Mouse (Mus musculus) spleen, adult 12 weeks (tissue): ENCODE data around the gene Mdfi.
A peak's percentile ranks its signal among the peaks of the same experiment; 100 is the strongest.

ENCODE experiments used
- DNase-seq: peaks from one replicate; pipeline ENCODE4 v3.0.0; 2022; ENCODE audit warnings: low spot score

Gene Mdfi

DNA sequence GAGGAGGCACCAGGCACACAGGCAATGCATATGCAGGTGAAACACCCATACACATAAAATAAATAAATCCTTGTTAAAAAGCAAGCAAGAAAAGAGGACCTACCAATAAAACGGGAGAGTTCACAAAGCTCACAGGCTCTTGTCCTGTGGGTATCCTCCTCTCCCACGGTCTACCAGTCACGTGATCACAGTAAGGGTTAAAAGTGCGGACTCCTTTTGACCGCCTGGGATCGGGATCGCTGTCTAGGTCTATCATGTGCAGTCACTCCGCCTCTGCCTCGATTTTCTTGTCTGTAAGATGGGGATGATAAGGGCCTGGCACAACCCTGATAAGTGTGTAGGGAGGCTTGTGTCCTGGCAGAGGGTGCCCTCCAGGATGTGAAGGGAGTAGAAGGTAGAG lies 37.1 kb downstream of the Mdfi start:
- no peak for DNase-seq

DNA sequence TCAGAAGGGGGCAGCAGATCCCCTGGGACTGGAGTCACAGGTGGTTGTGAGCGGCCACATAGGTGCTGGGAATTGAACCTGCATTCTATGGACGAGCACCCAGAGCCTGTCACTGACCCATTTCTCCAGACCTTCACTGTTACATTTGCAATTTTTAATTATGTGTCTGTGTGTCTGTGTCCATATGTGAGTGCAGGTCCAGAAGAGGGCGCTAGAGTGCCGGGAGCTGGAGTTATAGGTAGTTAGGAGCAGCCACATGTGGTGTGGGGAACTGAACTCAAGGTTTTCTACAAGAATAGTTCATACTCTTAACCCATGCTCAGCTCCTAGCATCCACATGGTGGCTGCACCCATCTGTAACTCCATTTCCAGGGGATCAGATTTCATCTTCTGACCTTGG lies 37.5 kb downstream of the Mdfi start:
- DNase-seq: no peak

DNA sequence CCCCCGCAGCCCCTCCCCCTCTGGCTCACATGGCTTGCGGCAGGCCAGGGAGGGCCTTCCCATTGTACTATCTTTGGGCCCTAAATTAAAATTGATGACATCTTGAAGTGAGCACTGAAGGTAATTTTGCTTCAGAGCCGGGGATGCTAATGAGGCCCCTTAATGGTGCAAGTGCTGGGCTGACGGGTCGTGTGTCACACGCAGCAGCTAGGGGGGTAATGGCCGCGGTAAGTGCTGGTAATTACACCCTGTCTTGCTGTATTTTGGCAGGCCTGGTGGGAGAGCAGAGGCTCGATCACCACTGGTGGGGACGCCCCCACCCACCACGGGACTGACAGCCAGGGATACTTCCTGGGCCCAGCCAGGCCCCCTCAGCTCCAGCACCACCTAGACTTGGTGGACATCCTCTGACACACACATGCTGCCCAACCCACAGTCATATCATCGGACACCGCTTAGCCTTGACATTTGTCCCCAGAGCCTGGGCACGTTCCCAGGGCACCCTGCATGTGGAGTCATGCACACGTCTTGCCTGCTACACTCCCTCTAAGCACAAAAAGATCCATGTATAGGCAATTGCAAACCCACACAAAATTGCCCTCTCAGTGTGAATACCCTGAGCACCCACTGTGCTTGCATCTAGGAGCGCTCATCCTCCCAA lies 38.2 kb downstream of the Mdfi start:
- no peak for DNase-seq

DNA sequence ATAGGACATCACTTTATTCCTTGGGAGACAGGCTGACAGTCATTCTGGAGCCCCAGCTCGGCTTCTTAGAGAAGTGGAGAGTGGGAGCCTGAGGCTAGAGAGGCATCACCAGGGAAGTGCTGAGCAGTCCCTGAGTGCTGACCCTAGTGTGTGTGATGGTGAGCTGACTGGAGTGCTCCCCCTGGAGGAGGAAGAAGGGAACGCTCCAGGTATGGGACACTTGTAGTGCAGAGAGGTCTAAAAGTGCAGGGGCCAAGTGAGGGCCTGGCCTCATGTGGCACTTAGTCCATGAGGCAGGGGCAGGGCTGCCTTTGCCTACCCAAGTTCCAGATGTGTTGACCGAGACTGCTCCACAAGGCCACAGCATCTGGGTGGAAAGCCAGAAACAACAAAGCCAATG lies 39.0 kb downstream of the Mdfi start:
- peak; percentile 36 for DNase-seq

DNA sequence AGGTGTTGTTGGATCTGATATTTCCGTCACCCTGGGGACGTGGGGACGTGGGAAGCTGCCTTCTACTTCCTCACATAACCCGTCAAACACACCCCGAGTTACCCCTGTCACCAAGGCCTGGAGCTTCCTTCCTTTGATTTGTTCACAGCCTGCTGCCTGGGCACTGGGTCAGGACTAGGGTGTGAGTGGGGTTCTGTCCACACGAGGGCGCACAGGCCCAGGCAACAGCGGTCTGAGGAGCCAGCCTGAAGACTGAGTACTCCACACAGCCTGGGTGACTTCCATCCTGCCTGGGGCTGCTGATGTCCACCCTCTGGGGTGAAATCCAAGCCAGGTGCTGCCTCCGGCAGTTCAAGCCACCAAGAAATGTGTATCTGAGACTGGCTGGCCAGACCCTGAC lies 41.1 kb downstream of the Mdfi start:
- peak; percentile 66 for DNase-seq

DNA sequence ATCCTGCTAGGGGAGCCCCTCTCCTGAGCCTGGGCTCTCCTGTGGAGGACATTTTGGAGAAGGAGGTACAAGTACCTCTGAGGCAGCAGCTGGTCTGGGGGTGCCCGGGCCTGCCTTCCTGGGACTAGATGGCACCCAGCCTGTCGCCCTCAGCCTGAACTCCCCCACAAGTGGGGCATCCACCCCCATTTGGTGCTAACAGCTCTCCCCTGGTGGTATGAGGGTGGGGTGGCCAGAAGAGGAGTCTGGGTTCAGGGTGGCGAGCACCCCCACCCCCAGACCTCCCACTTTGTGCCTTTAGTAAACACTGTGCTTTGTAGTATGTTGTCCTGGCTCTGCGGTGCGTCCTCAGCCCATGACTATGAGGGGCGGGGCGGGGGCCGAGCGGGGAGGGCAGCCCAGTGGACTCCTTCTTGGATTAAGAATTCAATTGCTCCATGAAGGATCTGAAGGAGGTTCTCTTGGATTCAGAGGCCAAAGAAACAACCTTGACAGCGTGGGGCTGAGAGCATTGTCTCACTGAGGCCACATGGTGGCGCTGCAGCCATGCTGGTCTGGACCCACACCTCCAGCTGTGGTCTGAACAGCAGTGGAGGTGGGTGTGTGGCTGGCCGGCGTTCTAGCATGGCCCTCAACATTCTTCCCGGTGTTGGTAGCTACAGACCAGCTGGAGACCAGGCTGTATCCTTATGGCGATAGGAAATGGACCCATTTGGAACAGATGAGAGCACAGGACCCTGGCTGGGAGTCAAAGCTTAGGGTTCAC lies 42.2 kb downstream of the Mdfi start:
- DNase-seq: no peak

DNA sequence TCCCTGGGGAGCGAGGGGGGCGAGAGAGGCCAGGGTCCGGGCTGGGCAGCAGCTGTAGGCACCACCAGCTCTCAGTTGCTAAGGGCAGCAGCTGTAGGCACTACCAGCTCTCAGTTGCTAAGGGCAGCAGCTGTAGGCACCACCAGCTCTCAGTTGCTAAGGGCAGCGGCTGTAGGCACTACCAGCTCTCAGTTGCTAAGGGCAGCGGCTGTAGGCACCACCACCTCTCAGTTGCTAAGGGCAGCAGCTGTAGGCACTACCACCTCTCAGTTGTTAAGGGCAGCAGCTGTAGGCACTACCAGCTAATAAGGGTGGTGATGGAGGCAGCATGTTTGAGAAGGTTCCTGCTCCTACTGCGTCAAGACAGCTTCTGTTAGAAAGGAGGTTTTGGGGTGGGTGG lies 45.5 kb downstream of the Mdfi start:
- DNase-seq: no peak

DNA sequence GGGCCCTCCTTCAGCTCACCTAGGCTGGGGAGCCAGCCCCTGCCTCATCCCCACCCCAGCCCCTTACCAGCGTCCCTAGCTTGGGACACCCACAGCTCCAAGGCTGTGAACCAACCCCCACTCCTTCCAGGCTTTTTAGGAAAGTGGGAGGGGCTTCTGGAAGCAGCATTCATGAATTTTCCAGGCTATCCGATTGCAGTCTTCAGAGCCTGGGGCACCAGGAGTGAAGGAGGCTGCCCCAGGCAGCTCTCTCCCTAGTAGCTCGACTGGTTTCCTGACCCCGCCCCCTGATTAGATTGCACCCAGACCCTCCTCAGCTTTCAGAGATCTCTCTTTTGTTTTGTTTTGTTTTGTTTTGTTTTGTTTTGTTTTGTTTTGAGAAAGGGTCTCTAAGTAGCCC lies 46.2 kb downstream of the Mdfi start:
- no peak for DNase-seq

DNA sequence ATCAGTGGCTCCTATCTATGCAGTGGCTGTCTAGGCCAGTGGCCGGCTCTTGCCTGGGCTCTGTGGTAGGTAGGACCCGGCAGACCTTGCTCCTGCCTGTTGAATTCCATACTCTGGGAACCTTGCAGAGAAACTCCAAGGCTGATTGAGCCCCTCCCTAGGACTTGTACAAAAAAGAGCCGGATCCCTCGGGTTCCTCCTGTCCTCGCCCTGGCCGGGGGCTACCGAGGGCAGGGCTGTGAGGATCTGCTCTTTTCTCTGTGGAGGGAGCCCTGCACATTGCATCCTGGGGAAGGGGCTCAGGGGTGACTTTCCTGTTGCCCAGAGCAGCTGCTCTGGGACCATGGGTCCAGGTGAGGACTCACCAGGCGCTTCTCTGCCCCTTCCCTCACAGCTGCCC lies 46.9 kb downstream of the Mdfi start:
- no peak for DNase-seq

DNA sequence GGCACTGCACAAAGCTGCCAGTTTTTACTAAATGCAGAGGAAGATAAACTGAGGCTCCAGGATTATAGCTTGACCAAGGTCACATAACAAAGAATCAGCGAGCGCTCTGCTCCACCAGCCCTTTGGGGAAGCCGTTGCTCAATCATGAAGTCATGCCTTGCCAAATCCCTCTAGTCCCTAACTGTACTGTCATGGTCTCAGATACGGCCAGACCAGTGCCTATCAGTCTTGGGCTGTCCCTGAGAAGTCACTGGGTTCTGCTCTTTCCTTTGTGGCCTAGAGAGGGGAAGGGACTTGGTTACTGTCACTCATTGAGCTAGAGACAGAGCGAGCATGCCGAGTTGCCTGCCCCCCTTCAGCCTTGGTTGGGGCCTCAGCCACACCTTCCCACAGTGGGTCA lies 50.1 kb downstream of the Mdfi start:
- DNase-seq: no peak

DNA sequence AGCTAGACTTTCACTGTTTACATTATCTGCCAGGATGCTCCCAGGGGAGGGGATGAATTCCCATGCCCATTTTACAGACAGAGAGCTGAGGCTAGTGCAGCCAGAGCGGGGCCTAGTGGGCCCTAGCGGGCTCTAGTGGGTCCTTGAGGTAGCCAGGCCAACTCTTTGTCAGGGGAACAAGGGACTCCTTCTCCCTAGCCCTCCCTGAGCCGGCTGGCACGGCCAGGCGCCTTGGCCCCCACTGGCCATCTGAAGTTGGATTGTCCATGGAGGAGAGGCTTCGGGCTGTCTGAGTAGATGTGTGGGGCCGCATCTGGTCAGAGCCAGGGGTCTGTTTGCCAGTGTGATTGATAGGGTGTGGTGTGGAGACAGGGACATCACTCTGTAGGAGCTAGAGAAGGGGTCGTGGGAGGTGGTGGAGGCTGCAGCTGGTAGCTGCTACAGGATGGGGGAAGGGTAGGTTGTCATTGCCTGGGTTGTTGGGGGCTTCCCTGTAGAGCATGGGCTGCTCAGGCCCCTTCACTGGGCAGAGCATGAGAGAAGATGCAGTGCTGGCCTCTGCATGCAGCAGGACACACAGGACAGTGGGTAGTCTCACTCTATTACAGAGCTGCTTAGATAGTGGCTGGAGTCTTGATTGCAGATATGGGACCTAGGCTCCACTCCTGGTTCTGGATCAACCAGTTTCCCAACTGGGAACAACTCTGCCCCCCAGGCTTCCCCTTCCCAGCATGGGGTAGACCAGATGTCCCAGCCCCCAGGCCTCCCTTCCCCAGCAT lies 50.9 kb downstream of the Mdfi start:
- no peak for DNase-seq

DNA sequence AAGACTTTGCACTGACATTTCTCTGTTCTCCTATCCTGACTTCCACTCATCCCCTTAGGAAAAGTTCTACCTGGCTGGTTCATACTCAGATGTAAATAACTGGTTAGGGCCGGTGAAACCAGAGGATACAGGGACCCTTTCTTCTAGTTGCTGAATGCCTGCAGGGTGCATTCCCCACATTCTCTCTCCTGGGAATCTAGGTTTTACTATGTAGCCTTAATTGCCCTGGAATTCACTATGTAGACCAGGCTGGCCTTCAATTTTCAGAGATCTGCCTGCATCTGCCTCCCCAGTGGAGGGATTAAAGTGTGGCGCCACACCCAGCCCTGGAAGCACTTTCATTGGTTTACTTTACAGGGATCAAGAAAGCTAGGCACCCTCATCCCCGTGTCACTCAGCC lies 52.0 kb downstream of the Mdfi start:
- no peak for DNase-seq

DNA sequence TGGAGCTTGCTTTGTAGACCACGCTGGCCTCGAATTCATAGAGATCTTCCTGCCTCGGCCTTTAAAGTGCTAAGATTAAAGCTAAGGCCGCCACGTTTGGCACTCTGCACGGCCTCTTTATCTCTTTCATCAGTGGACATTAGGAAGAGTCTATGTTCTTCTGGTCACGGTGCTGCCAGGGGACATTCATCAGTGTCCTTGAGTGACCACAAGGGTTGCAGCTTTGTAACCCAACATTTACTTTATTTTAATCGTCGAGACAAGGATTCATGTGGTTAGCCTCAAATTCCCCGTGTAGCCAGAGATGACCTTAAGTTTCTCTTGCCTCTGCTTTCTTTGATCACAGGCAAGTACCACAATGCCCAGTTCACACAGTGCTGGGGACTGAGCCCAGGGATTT lies 54.0 kb downstream of the Mdfi start:
- no peak for DNase-seq

DNA sequence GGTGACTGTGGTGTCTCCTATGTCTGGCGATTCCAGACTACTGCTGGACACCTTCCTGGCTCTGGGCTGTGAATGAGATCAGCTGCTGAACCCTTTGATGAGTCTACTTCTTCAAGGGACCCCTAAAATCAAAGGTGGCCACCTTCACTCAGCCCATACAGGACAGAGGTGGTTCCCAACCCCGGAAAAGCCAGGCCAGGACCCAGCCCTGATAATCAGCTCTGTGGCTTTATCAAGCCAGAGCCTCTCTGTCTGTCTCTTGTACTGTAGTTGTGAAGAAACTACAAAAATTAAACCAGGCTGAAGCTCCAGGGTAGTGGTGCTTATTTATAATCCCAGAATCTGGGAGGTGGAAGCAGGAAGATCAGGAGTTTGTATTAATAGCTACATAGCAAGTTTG lies 57.4 kb downstream of the Mdfi start:
- DNase-seq: no peak

DNA sequence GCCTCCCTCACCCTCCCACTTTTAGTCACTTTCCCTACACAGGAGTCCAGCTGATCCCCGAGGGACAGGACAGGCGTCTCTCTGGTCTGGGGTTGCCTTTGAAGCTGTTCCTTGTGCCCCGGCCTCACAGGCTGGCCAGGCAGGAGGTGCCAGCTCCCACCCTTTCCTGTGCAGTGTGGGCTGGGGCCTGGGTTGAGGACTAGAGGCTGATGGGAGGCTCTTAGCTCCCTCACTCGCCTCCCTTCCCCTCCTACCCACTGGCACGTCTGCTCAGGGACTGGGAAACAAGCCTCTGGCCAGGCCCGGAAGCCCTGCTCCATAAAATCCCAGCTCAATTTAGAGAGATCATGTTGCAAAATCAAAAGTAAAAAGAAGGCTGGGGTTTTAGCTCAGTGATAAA lies 60.9 kb downstream of the Mdfi start:
- no peak for DNase-seq

DNA sequence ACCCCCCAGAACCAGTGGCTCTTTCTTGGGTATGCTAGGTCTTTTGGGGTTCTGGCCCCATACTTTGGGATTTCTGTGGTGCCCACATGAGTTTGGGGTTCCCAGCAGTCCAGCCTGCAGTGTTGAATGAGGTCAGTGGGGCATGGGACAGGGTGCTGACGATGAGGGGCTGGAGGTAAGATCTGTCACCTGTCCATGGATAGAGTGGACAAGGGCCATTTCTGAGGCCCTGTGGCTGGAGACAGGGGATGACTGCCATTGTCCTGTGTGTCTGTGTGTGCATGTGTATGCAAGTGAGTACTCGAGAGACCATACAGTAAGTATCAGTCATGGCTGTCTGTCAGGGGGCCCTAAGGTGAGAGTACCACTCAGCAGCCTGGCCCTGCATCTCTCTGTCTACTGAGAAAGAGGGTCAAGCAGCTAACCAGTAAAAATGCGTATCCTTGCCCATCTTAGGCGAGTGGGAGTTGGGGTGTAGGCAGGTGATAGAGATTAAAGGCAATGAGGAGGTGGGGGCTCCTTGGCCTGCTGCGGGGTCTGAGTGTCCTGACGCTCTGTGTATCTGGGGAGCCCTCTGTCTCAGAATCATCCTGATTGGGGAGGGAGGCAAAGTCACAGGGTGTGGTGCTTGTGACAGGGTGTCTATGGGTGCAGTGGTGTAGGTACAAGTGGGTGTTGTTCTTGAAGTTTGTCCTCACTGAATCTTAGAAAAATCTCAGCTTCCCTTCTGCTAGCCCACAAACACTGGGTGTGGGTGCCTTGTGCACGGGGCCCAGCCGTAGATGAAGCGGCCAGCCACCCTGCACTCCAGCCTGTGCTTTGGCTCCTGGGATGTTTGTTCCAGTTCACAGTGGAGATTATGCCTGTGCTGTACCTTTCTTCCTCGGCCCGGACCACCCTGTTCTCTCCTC lies 64.8 kb downstream of the Mdfi start:
- no peak for DNase-seq

DNA sequence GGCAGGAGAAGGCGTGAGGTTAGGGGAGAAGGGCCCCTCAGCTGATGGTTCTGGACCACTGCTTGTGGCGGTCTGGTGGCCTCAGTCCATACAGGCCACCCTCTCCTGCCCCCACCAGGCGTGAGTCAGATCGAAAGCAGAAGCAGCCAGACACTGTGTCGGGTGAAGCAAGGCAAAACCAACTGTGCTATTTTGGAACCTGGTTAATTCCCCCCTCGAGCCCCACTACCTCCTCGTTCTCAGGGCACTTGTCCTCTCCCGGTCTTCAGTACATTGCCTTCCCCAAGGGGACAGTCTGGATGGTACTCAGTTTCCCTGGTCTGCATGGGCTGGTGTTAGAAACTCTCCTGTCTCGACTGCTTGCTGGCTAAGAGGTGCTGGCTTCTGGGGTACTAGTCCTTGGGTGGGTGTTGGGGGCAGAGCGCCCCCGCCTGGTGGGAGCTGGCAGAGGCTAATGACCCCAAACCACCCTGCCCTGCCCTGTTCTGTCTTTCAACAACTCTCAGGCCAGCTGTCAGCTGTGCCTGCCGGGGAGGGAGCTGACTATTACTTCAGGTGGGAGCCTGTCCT lies 65.7 kb downstream of the Mdfi start:
- peak; percentile 62 for DNase-seq

DNA sequence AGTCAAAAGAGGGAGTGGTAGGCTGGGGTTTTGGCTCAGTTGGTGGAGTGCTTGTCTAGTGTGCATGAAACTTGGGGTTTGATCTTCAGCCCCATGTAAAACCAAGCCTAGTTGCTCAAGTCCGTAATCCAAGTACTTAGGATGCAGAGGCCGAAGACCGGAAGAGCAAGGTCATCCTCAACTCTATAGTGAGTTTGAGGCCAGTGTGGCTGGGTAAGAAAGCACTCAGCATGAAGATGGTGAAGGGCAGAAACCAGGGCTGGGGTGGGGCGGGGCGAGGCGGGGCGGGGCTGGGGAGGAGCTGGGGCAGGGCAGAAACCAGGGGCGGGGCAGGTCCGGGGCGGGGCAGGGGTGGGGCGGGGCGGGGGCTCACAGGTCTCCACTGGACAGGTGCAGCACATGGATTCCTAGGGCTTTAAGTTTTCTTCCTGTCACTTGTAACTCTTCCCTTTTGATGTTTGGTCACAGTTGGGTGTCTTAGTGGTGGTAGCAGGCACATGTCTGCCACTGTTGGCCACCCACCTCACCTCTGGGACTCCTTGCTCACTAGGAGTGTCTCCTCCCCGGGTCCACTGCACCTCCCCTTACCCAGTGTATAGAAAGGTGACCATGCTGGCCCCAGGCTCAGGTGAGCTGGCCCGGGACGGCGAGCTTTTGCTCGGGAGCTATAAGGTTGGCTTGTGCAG lies 66.9 kb downstream of the Mdfi start:
- no peak for DNase-seq

DNA sequence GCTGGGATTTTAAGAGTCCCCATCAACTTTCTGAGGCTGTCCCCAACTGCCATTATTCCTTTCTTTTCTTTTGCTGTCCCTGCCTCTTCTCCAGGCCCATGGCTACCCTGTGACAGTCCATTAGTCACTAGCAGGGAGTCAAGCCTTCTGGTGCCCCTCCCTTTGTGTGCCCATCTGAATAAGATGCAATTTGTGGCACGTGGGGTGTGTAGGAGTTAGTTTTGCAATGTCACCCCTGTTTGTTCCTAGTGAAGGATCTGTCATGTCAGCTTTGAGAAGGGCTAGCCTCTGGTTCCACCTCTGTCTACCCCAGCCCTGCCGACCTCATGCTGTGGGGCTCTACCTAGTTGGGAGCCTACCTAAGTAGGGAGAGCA lies 67.4 kb downstream of the Mdfi start:
- DNase-seq: no peak

DNA sequence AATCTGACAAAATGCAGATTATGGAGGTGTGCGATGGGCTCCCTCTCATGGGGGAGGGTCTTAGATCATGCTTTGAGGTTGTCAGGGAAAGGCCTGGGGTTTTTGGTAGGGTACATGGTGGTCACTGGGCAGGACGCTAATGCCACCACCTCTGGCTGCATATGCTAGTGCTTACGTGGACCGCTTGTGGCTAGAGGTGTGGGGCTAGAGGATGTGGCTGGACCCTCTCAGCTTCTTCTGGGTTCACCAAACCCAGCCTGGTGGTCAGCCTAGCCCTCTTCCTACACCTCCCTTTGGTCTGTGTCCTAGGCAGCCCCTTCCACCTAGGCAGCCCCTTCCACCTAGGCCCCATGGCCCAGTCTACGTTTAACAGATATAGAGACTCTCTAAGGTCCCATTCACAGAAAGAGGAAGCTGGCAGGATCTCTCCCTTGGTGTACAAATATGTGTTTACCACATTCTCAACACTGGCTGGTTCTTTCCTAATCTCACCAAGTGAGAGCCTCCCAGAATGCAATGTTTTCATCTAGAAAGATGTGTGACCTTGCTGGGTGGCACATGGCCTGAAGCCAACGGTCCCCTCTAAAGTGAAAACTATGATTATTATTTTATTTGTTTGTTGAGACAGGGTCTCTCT lies 68.0 kb downstream of the Mdfi start:
- no peak for DNase-seq

DNA sequence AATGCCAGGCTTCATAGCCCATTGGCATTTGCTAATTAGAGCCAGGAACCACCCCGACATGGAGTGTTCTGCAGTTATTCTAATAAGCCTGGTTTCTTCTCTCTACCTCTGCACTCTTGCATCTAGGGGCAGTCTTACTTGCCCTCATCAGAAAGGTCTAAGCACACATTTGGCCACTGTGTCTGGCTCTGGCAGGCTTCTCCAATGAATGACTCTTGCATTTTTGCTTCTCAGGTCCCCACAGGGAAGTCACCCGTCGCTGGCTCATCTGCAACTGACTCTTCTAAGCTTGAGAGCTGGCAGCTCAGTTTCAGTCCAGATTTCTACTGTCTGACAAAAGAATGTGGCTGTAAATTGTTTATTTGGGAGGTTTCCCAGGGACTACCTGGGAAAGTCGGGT lies 68.5 kb downstream of the Mdfi start:
- DNase-seq: no peak
